Mouse (Mus musculus) midbrain, embryonic 11.5 days (tissue): ENCODE results near the gene Gnaq. TPM values are rescaled to one million over a fixed set of nuclear protein-coding genes. Genes with fewer than 3 reads are reported as not detected.

Experiments
- ATAC-seq: fragments of 200-750 bp; cut with Nextera tagmentation; 2 replicates; pipeline ENCODE4 v1.8.0; 2017; ENCODE audit warnings: moderate TSS enrichment, moderate library complexity; ENCODE audit not compliant: low FRiP score
- DNase-seq: peaks from one replicate; pipeline ENCODE4 v3.0.0; 2015; ENCODE audit warnings: low spot score; ENCODE audit errors: missing footprints
- H3K27ac ChIP-seq: fragments of 300-500 bp; sonication (generic); 2 replicates; pipeline ENCODE4 v1.5.1; 2014; ENCODE audit warnings: low read depth, low read length
- H3K27me3 ChIP-seq: fragments of 300-500 bp; sonication (generic); 2 replicates; pipeline ENCODE4 v1.6.1; 2014; ENCODE audit warnings: mild to moderate bottlenecking, low read length, moderate library complexity, mixed read lengths; ENCODE audit not compliant: control insufficient read depth, insufficient read depth
- H3K36me3 ChIP-seq: fragments of 300-500 bp; sonication (generic); 2 replicates; pipeline ENCODE4 v1.6.1; 2014; ENCODE audit warnings: mild to moderate bottlenecking, low read length, moderate library complexity, mixed read lengths; ENCODE audit not compliant: control insufficient read depth, insufficient read depth
- H3K4me1 ChIP-seq: fragments of 300-500 bp; sonication (generic); 2 replicates; pipeline ENCODE4 v1.6.1; 2014; ENCODE audit warnings: low read length; ENCODE audit not compliant: control insufficient read depth, insufficient read depth
- H3K4me2 ChIP-seq: fragments of 300-500 bp; sonication (generic); 2 replicates; pipeline ENCODE4 v1.6.1; 2014; ENCODE audit warnings: mild to moderate bottlenecking, moderate library complexity
- H3K4me3 ChIP-seq: fragments of 300-500 bp; sonication (generic); 2 replicates; pipeline ENCODE4 v1.5.1; 2014; ENCODE audit warnings: low read depth, low read length
- H3K9ac ChIP-seq: fragments of 300-500 bp; sonication (generic); 2 replicates; pipeline ENCODE4 v1.6.1; 2014; ENCODE audit warnings: low read length
- H3K9me3 ChIP-seq: fragments of 300-500 bp; sonication (generic); 2 replicates; pipeline ENCODE4 v1.6.1; 2016; ENCODE audit warnings: low read length; ENCODE audit not compliant: control insufficient read depth
- WGBS: fragments of 180-500 bp; shearing (Covaris S2); extraction: QIAGEN DNeasy Blood & Tissue Kit; methylation state at CpG from one replicate; pipeline ENCODE4 v1.1.7; 2014; 5-methylcytosine and 5-hydroxymethylcytosine counted together
- microRNA-seq: library from miRNA; unstranded; fragments of <30 nt; microRNA quantifications from one replicate; pipeline ENCODE4, GENCODE M21; 2017
- polyA plus RNA-seq: library from polyadenylated mRNA; unstranded; fragments of >200 nt; fragmentation: Nextera tagmentation; extraction: Ambion mirVana; gene quantifications from 2 replicates; pipeline ENCODE4 v1.2.1, GENCODE M21; 2014

Gene Gnaq
- polyA plus RNA-seq, 1 experiment from 2014 or later, result 24.0 TPM

GRCm38 (mm10) chr19:16431368-16431767 is 298.7 kb downstream of the Gnaq start:
- ATAC-seq, result no peak
- H3K27me3 ChIP-seq, result peaks cover 16% of the 10 kb centered on the region
- no peak overlapping the region for H3K27ac ChIP-seq
- no peak for DNase-seq
- H3K4me2 ChIP-seq, result no peak overlapping the region
- no peak overlapping the region for H3K9ac ChIP-seq
- H3K36me3 ChIP-seq, result no peaks in the 10 kb centered on the region
- 91% methylated on average over 8 of the region's 8 CpGs for WGBS
- peaks cover 14% of the 10 kb centered on the region for H3K4me1 ChIP-seq
- no peak overlapping the region for H3K4me3 ChIP-seq
- peaks cover 8% of the 10 kb centered on the region; the same call in 1 of the 2 replicates for H3K9me3 ChIP-seq

GRCm38 (mm10) chr19:16434879-16435278 is 302.2 kb downstream of the Gnaq start:
- no peaks in the 10 kb centered on the region for H3K36me3 ChIP-seq
- 27% methylated on average over 9 of the region's 9 CpGs for whole genome bisulfite sequencing
- peaks cover 34% of the 10 kb centered on the region for H3K27me3 ChIP-seq
- no peak for DNase-seq
- no peak overlapping the region for H3K9ac ChIP-seq
- no peak for ATAC-seq
- peak overlapping the region; percentile 67 for H3K4me2 ChIP-seq
- no peak overlapping the region for H3K4me3 ChIP-seq
- H3K4me1 ChIP-seq, result peaks cover 19% of the 10 kb centered on the region
- H3K9me3 ChIP-seq, result no peaks in the 10 kb centered on the region
- no peak overlapping the region for H3K27ac ChIP-seq

GRCm38 (mm10) chr19:16435531-16436231 is 303.1 kb downstream of the Gnaq start, which contains the start of gene Gna14:
Gene Gna14, plus strand, starts transcription at chr19:16435762.
- H3K27ac ChIP-seq, result no peak within 1 kb of the TSS
- H3K36me3 ChIP-seq, result no peaks in the 10 kb centered on the region
- H3K4me3 ChIP-seq, result peak within 1 kb of the TSS; percentile 35
- peaks cover 19% of the 10 kb centered on the region for H3K4me1 ChIP-seq
- ATAC-seq (peak; percentile 81), DNase-seq (peak; percentile 98)
- peak within 1 kb of the TSS; percentile 33 for H3K9ac ChIP-seq
- H3K9me3 ChIP-seq, result no peaks in the 10 kb centered on the region
- peak within 1 kb of the TSS; percentile 67 for H3K4me2 ChIP-seq
- under 1% methylated on average over 27 of the region's 27 CpGs for WGBS
- H3K27me3 ChIP-seq, result peaks cover 34% of the 10 kb centered on the region

GRCm38 (mm10) chr19:16436335-16437169 is 303.9 kb downstream of the Gnaq start:
- ATAC-seq, result peak; percentile 25
- H3K4me1 ChIP-seq, result peaks cover 19% of the 10 kb centered on the region

More at GRCm38 (mm10) chr19:16436335-16437169, 303.9 kb downstream of the Gnaq start:
- Histone ChIP-seq H3K27me3 (peaks cover 34% of the 10 kb centered on the region), H3K4me3 (peak overlapping the region; percentile 35), H3K27ac (no peak overlapping the region), H3K36me3 (no peaks in the 10 kb centered on the region), H3K4me2 (peak overlapping the region; percentile 67), H3K9me3 (no peaks in the 10 kb centered on the region), H3K9ac (peak overlapping the region; percentile 33)
- WGBS, result 2% methylated on average over 61 of the region's 61 CpGs
- peak; percentile 92 for DNase-seq

Small RNA genes lying within 50 kb of the gene (microRNA-seq; reads per million reads assigned to microRNA genes)
- not detected for gene Mir496b

Other genes with a start within 250 kb of the Gnaq start
- 103 and 105 TPM in 2 replicates for gene Psat1, start 185.5 kb upstream of the Gnaq start, polyA plus RNA-seq
- gene Cep78, start 147.8 kb upstream of the Gnaq start, polyA plus RNA-seq, result 49.6 and 50.9 TPM in 2 replicates